In genomic region chr13:71342921-71343320, GRCm38 (mm10) we compare ENCODE assay signal across 35 mouse cellular contexts.
"Had no signal": no experiment of that assay in that cellular context is flagged by ENCODE, and none has a peak within 500 bp of the region (broad histone marks: within the 10 kb centered on the region; RNA-seq: fewer than 3 reads in every experiment).

No protein-coding gene starts in this region.

- H3K27me3 ChIP-seq: heart, embryonic 12.5 days; heart, embryonic 13.5 days; heart, embryonic 15.5 days; hindbrain, embryonic 12.5 days; hindbrain, embryonic 13.5 days; hindbrain, embryonic 15.5 days; intestine, embryonic 15.5 days; kidney, embryonic 15.5 days had no signal

- DNase-seq: heart, postnatal 10 days; heart, postnatal 14 days; heart, postnatal 36 days; heart, postnatal 4 days; kidney, adult 11 months; kidney, adult 18-20 months; kidney, adult 2 months; kidney, adult 8-10 months; kidney, adult 9 months; kidney, postnatal 10 days; kidney, postnatal 14 days; kidney, postnatal 25 days; kidney, postnatal 36 days; kidney, postnatal 4 days; layer of hippocampus, adult 9-11 months; layer of hippocampus, postnatal 36 days had no signal

- H3K9me3 ChIP-seq: heart, embryonic 10.5 days; heart, embryonic 12.5 days; heart, embryonic 13.5 days; heart, embryonic 15.5 days; hindbrain, embryonic 10.5 days; hindbrain, embryonic 12.5 days; hindbrain, embryonic 13.5 days; hindbrain, embryonic 15.5 days; intestine, embryonic 15.5 days; kidney, embryonic 15.5 days had no signal

- H3K36me3 ChIP-seq: heart, embryonic 10.5 days; heart, embryonic 12.5 days; heart, embryonic 13.5 days; heart, embryonic 15.5 days; hindbrain, embryonic 10.5 days; hindbrain, embryonic 12.5 days; hindbrain, embryonic 13.5 days; hindbrain, embryonic 15.5 days; intestine, embryonic 15.5 days; kidney, embryonic 15.5 days had no signal

- H3K4me3 ChIP-seq: heart, embryonic 10.5 days; heart, embryonic 12.5 days; heart, embryonic 13.5 days; heart, embryonic 15.5 days; hindbrain, embryonic 10.5 days; hindbrain, embryonic 12.5 days; hindbrain, embryonic 13.5 days; hindbrain, embryonic 15.5 days; intestine, embryonic 15.5 days; kidney, embryonic 15.5 days; layer of hippocampus, adult 2 months had no signal

- H3K9ac ChIP-seq: heart, embryonic 12.5 days; heart, embryonic 13.5 days; heart, embryonic 15.5 days; hindbrain, embryonic 12.5 days; hindbrain, embryonic 13.5 days; hindbrain, embryonic 14.5 days; hindbrain, embryonic 15.5 days; intestine, embryonic 15.5 days; kidney, embryonic 15.5 days had no signal

- H3K27ac ChIP-seq: heart, embryonic 10.5 days; heart, embryonic 13.5 days; heart, embryonic 15.5 days; hindbrain, embryonic 10.5 days; hindbrain, embryonic 12.5 days; hindbrain, embryonic 13.5 days; hindbrain, embryonic 14.5 days; hindbrain, embryonic 15.5 days; hindbrain, postnatal 0 days; intestine, embryonic 15.5 days; kidney, embryonic 15.5 days; kidney, postnatal 0 days; layer of hippocampus, adult 2 months had no signal

- ATAC-seq: hindbrain, embryonic 16.5 days; hindbrain, postnatal 0 days; inflammation-experienced regulatory T-cells, adult 6 months; intestine, embryonic 15.5 days; intestine, embryonic 16.5 days; intestine, postnatal 0 days had no signal

- H3K4me2 ChIP-seq: heart, embryonic 11.5 days; heart, embryonic 12.5 days; heart, embryonic 13.5 days; heart, embryonic 15.5 days; hindbrain, embryonic 12.5 days; hindbrain, embryonic 13.5 days; hindbrain, embryonic 14.5 days; hindbrain, embryonic 15.5 days; intestine, embryonic 15.5 days; kidney, embryonic 15.5 days had no signal

- H3K4me1 ChIP-seq: heart, embryonic 10.5 days; heart, embryonic 12.5 days; heart, embryonic 13.5 days; heart, embryonic 15.5 days; hindbrain, embryonic 10.5 days; hindbrain, embryonic 12.5 days; hindbrain, embryonic 15.5 days; intestine, embryonic 15.5 days; kidney, embryonic 15.5 days had no signal
